Mouse (Mus musculus): ENCODE results near the gene Ptprd.

DNA sequence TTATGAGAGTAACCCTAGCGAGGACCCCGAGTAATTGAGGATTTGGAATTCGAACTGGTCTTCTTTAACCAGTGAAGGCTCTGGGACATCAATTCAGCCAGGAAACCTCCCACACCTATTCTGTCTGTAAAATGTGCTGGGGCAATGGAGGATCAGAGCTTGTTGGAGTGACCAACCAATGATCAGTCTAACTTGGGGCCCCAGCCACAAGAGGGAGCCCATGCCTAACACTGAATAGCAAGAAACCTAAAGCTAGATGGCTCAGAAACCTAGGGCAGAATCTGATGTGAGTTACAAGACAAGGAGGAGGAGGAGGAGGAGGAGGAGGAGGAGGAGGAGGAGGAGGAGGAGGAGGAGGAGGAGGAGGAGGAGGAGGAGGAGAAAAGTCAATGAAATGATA is 1128.6 kb downstream of the Ptprd start:
- TF ChIP-seq CTCF (IDR thresholded peaks at IDR 0.05; ENCODE audit: borderline replicate concordance, extremely low read depth, insufficient read depth, insufficient read length) = peak; percentile 40; the same call in 1 of the 2 replicates
- TF ChIP-seq POLR2A (IDR thresholded peaks at IDR 0.05; ENCODE audit: borderline replicate concordance, extremely low read depth, insufficient read depth, insufficient read length, poor library complexity, severe bottlenecking) = no peak
